Mouse (Mus musculus) E14TG2a.4 (cell line): ENCODE measurements around the gene Olfr424.

ENCODE experiments used
- H3K27me3 ChIP-seq: 2 replicates; pipeline ENCODE4 v1.6.1; 2014; ENCODE audit warnings: low read length, control low read depth; ENCODE audit not compliant: insufficient read depth
- H3K36me3 ChIP-seq: 2 replicates; pipeline ENCODE4 v1.6.1; 2014; ENCODE audit warnings: low read length, control low read depth; ENCODE audit not compliant: insufficient read depth
- H3K4me1 ChIP-seq: replicated peaks from 2 replicates; pipeline ENCODE4 v1.6.1; 2014; ENCODE audit warnings: low read depth, low read length, control low read depth
- H3K4me3 ChIP-seq: replicated peaks from 2 replicates; pipeline ENCODE4 v1.5.1; 2014; ENCODE audit warnings: mild to moderate bottlenecking, low read length
- H3K9me3 ChIP-seq: 2 replicates; pipeline ENCODE4 v1.6.1; 2014; ENCODE audit warnings: low read length, control low read depth
- CTCF ChIP-seq: conservative IDR thresholded peaks from 2 replicates; pipeline ENCODE4 v1.5.1; 2014; ENCODE audit warnings: low read length
- NANOG ChIP-seq: IDR thresholded peaks from 2 replicates; pipeline ENCODE4 v1.6.1; 2014; ENCODE audit warnings: borderline replicate concordance, low read length, mixed read lengths
- POU5F1 ChIP-seq: IDR thresholded peaks from 2 replicates; pipeline ENCODE4 v1.6.1; 2014; ENCODE audit warnings: low read length, borderline replicate concordance

Gene Olfr424

DNA sequence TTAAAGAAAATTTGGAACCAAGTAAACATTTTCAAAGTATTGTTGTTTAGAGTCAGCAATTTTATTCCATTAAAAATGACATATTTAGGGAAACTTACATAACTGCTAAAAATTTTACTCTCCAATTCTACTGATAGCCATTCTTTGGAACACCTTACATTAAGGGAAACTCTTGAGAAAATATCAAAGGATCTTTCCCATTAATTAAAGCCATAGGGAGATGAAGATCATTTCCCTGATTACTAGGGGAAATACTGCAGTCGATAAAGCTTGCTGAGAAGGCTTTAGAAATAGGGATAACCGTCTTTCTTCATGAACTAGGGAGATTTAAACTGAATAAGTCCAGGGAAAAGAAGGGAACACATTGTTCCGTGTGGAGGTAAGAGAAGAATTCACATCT lies at the start of gene Olfr424:
TSS of gene Olfr424 (plus strand) at position 301 of the 400 bp plus-strand sequence.
- Histone ChIP-seq H3K4me3 (no peak within 1 kb of the TSS), H3K9me3 (no peaks in the 10 kb centered on the region), H3K36me3 (no peaks in the 10 kb centered on the region), H3K27me3 (no peaks in the 10 kb centered on the region), H3K4me1 (no peaks in the 10 kb centered on the region)
- TF ChIP-seq CTCF: no peak
- TF ChIP-seq NANOG: no peak
- no peak for TF ChIP-seq POU5F1

DNA sequence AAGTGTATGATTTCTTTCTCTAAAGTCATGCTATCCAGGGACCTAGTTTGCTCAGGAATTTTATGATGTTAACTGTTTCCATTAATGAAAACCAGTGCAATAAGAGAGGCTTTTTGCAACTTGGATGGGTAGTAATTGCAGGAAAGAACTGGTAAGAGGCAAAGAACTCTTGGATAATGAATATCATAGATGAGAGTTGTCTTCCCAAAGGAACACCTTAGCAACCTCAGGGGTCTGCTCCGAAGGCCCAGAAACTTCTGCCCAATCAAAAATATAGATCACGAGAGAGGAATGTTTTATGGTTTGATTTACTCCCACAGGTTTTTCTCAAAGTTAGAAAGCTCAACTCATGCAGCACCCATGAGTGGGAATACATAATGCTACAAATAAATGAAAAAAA lies 47.3 kb upstream of the Olfr424 start, which contains the start of gene Olfr429:
TSS of gene Olfr429 (plus strand) at position 301 of the 400 bp plus-strand sequence.
- H3K27me3 ChIP-seq: no peaks in the 10 kb centered on the region
- no peaks in the 10 kb centered on the region for H3K36me3 ChIP-seq
- no peak for TF ChIP-seq NANOG
- TF ChIP-seq POU5F1: no peak
- no peak for TF ChIP-seq CTCF
- H3K4me1 ChIP-seq: no peaks in the 10 kb centered on the region
- no peak within 1 kb of the TSS for H3K4me3 ChIP-seq
- H3K9me3 ChIP-seq: peaks cover 2% of the 10 kb centered on the region; the same call in 1 of the 2 replicates

DNA sequence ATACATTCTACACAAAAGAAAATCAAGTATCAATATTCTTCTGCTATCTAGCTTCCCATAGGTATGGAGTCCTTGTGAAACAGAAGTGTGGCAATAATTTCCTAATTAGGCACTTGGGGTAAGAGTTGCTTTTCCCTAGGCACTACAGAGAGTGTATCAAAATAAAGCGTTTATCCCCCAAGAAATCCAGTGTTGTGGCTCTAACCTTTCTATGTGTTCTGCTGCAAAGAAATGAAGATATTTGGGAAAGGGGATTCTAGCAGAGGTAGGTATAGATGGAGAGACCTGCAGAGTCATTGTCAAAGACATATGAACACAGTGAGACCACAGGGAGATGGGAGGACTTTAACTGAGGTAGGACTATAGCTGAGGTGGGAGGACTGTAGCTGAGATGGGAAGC lies 34.7 kb upstream of the Olfr424 start, which contains the start of gene Olfr427:
TSS of gene Olfr427 (plus strand) at position 301 of the 400 bp plus-strand sequence.
- no peaks in the 10 kb centered on the region for H3K4me1 ChIP-seq
- no peaks in the 10 kb centered on the region for H3K36me3 ChIP-seq
- no peaks in the 10 kb centered on the region for H3K27me3 ChIP-seq
- peaks cover 12% of the 10 kb centered on the region for H3K9me3 ChIP-seq
- no peak within 1 kb of the TSS for H3K4me3 ChIP-seq
- TF ChIP-seq NANOG (no peak), POU5F1 (no peak), CTCF (no peak)

DNA sequence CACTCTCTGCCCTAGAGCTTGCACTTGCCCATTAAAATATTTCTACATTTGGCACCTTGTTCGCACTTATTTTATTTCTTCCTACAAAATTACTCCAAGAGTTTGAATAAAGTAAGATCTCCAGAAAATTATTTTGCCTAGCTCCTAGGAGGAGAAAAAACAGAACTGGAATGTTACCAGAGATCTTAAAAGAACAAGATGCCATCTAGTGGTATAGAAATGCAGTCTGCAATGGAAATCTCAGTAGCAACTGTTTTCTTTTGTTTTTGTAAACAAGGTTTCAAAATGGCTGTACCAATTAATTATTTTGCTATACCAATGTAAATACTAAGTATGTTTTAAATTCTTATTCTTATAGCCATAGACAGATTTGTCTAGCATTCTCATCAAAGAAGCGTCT lies 27.6 kb upstream of the Olfr424 start:
- Histone ChIP-seq H3K4me3 (no peak overlapping the region), H3K36me3 (no peaks in the 10 kb centered on the region), H3K4me1 (no peaks in the 10 kb centered on the region), H3K27me3 (no peaks in the 10 kb centered on the region), H3K9me3 (no peaks in the 10 kb centered on the region)
- peak; percentile 21; the same call in 1 of the 2 replicates for TF ChIP-seq CTCF
- no peak for TF ChIP-seq POU5F1

DNA sequence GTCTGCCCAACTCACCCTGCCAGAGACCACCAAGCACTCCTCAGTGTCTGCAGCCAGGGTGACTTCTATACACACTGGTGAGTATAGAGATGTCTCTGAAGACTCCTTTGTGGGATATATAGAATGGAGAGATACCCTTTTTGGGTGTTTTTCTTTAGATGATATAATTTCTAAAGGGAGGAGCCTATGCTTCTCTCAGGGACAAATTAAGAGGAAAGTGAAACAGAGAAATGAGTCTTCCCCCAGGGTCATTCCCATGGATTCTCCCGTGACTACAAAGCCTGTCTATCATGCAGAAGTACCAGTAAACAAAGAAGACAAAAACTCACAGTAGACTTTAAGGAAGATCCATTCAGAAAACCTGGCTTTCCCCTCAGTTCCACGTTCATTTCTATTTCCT lies 10.3 kb upstream of the Olfr424 start, which contains the start of gene Olfr231:
TSS of gene Olfr231 (minus strand) at position 101 of the 400 bp plus-strand sequence.
- no peaks in the 10 kb centered on the region for H3K27me3 ChIP-seq
- H3K36me3 ChIP-seq: no peaks in the 10 kb centered on the region
- H3K4me1 ChIP-seq: no peaks in the 10 kb centered on the region
- TF ChIP-seq CTCF (no peak), POU5F1 (no peak), NANOG (no peak)
- no peaks in the 10 kb centered on the region for H3K9me3 ChIP-seq
- H3K4me3 ChIP-seq: no peak within 1 kb of the TSS

DNA sequence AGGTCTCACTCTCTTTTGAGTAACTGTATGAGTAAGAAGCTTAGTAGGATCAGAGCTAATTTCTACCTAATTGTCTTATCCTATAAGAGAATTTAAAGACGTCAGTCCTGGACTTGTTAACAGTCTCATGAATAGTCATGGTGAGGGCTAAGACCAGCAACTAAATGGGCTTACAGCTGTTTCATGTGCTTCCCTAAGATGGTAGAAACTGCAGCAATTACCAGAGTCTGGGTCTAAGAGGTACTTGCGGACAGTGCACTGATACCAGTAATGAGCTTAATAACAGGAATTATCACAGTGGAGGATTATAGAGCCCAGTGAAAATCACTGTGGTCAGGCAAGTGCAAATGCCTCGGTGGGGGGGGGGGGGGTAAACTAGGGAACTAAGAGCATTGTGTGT lies 682 bp downstream of the Olfr424 start:
- Histone ChIP-seq H3K27me3 (no peaks in the 10 kb centered on the region), H3K4me3 (no peak overlapping the region), H3K9me3 (no peaks in the 10 kb centered on the region), H3K4me1 (no peaks in the 10 kb centered on the region), H3K36me3 (no peaks in the 10 kb centered on the region)
- no peak for TF ChIP-seq POU5F1
- TF ChIP-seq CTCF: no peak
- TF ChIP-seq NANOG: no peak

DNA sequence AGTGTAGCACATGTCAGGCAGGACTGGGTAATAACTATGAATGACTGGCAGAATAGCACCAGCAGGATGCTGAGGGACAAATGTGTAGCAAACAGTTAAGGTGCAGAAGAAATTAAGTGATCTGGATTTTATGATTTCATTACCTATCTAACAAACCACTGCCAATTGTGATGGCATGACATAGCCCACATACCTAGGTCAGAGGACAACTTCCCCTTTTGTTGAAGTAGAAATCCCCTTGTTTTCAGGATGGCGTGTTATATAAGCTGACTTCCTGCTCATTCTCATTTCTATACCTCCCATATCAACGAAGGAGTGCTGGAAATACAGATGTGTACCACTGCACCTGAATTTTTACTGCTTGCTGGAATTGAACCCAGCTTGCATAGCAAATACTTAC lies 10.1 kb downstream of the Olfr424 start:
- H3K4me1 ChIP-seq: no peaks in the 10 kb centered on the region
- no peaks in the 10 kb centered on the region for H3K9me3 ChIP-seq
- H3K36me3 ChIP-seq: no peaks in the 10 kb centered on the region
- TF ChIP-seq NANOG: no peak
- no peak for TF ChIP-seq POU5F1
- TF ChIP-seq CTCF: no peak
- H3K4me3 ChIP-seq: no peak overlapping the region
- no peaks in the 10 kb centered on the region for H3K27me3 ChIP-seq

DNA sequence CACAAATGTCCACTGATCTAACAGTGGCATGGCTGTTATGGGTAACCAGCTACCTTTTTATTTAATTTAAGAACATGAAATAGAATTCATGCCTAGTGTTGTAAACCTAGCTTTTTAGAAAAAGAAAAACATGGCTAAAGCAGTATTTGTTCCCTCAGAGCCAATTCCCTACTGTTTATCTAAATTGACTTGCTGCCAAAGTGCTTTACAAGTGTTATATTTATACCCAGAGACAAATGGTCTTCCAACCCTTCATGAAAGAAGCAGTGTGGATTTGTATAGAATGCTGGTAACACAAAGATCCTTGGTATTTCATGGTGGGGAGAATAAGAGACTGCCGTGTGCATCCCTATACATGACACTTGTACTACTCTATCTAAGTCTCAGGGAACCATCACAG lies 15.4 kb downstream of the Olfr424 start:
- H3K27me3 ChIP-seq: no peaks in the 10 kb centered on the region
- no peaks in the 10 kb centered on the region for H3K4me1 ChIP-seq
- no peaks in the 10 kb centered on the region for H3K9me3 ChIP-seq
- H3K36me3 ChIP-seq: no peaks in the 10 kb centered on the region
- H3K4me3 ChIP-seq: no peak overlapping the region
- TF ChIP-seq CTCF: no peak
- no peak for TF ChIP-seq NANOG
- TF ChIP-seq POU5F1: no peak

DNA sequence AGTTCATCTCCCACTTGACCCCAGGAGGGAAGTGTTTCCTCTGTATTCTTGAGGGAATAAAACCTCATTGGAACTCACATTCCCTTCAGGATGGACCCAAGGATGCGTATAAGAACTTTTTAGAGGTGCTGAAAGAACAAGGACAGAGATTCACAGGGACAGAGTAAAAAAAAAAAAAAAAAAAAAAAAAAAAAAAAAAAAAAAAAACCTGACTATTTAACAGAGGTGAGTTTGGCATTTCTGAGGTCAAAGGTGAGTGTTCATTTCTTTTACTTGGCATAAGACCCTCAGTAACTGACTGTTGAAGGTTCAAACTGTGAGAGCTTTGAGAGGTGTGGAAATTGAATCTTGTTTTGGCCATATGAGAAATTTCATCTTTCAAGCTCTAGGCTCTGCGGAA lies 18.0 kb downstream of the Olfr424 start:
- Histone ChIP-seq H3K4me1 (no peaks in the 10 kb centered on the region), H3K4me3 (no peak overlapping the region), H3K36me3 (no peaks in the 10 kb centered on the region), H3K9me3 (no peaks in the 10 kb centered on the region), H3K27me3 (no peaks in the 10 kb centered on the region)
- TF ChIP-seq CTCF: no peak
- no peak for TF ChIP-seq POU5F1
- no peak for TF ChIP-seq NANOG

DNA sequence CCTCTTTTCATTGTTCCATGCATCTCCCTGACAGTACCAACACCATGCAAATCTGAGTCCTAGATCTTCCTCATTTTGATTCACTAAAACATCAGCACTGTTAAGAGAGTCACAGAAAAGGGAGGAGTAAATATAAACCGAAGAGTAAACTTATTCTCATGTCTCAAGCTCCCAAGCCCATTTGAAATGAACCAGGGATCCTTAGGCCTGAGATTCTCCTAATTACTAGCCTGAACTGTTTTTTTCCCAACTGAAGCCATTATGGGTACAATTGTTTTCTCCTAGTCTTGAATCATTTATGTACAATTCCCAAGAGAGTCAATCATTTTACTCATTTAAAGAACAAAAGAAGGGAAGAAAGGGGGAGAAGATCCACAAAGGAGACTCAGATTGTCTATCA lies 24.0 kb downstream of the Olfr424 start, which contains the start of gene Olfr420:
TSS of gene Olfr420 (plus strand) at position 301 of the 400 bp plus-strand sequence.
- H3K4me1 ChIP-seq: no peaks in the 10 kb centered on the region
- H3K9me3 ChIP-seq: no peaks in the 10 kb centered on the region
- no peak within 1 kb of the TSS for H3K4me3 ChIP-seq
- no peaks in the 10 kb centered on the region for H3K36me3 ChIP-seq
- H3K27me3 ChIP-seq: no peaks in the 10 kb centered on the region
- TF ChIP-seq CTCF (no peak), POU5F1 (no peak), NANOG (no peak)
